Mouse (Mus musculus): ENCODE data around the gene Ttyh2.

DNA sequence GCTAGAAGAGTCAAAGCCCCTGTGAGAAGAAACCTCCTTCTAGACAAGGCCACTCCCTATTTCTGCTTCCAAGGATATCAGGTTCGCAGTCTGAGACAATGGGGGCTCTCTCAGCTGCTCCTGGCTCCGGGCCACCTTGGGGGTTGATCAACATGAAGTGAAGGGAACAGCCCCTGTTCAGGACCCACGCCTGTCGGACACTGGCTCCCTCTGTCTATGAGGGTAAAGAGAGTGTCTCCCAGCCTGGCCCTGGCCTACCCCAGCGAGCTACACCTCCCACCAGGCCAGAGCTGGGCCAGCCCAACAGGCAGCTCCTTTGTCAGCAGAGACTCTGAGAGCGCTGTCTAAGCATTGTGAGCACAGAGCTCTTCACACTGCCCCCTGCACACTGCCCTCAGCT, 94.7 kb downstream of the Ttyh2 start:
- TF ChIP-seq CTCF (IDR thresholded peaks at IDR 0.05; ENCODE audit: low read depth, low read length) (no peak), TAL1 (conservative IDR thresholded peaks at IDR 0.05; ENCODE audit: low read depth, low read length) (no peak)
